Mouse (Mus musculus) hindbrain, embryonic 12.5 days (tissue): ENCODE measurements around the gene Hoxa9. TPM values are rescaled to one million over a fixed set of nuclear protein-coding genes. Genes with fewer than 3 reads are reported as not detected.

Source experiments
- ATAC-seq: fragments of 200-750 bp; cut with Nextera tagmentation; 2 replicates; pipeline ENCODE4 v1.8.0; 2017; ENCODE audit warnings: moderate TSS enrichment; ENCODE audit not compliant: low FRiP score
- H3K27ac ChIP-seq: fragments of 300-500 bp; sonication (generic); 2 replicates; pipeline ENCODE4 v1.5.1; 2016; ENCODE audit warnings: mild to moderate bottlenecking
- H3K27me3 ChIP-seq: fragments of 300-500 bp; sonication (generic); 2 replicates; pipeline ENCODE4 v1.6.1; 2016; ENCODE audit warnings: mild to moderate bottlenecking
- H3K36me3 ChIP-seq: fragments of 300-500 bp; sonication (generic); 2 replicates; pipeline ENCODE4 v1.6.1; 2016; ENCODE audit warnings: mild to moderate bottlenecking
- H3K4me1 ChIP-seq: fragments of 300-500 bp; sonication (generic); 2 replicates; pipeline ENCODE4 v1.6.1; 2016
- H3K4me2 ChIP-seq: fragments of 300-500 bp; sonication (generic); replicated peaks from 2 replicates; pipeline ENCODE4 v1.6.1; 2016; ENCODE audit warnings: mild to moderate bottlenecking
- H3K4me3 ChIP-seq: fragments of 300-500 bp; sonication (generic); 2 replicates; pipeline ENCODE4 v1.5.1; 2016; ENCODE audit warnings: mild to moderate bottlenecking
- H3K9ac ChIP-seq: fragments of 300-500 bp; sonication (generic); 2 replicates; pipeline ENCODE4 v1.6.1; 2016; ENCODE audit warnings: mild to moderate bottlenecking, moderate library complexity
- H3K9me3 ChIP-seq: fragments of 300-500 bp; sonication (generic); replicated peaks from 2 replicates; pipeline ENCODE4 v1.6.1; 2016; ENCODE audit warnings: mild to moderate bottlenecking
- WGBS: fragments of 180-500 bp; shearing (Covaris S2); methylation state at CpG from one replicate; pipeline ENCODE4 v1.1.7; 2016; 5-methylcytosine and 5-hydroxymethylcytosine counted together
- polyA plus RNA-seq: library from polyadenylated mRNA; unstranded; fragments of >200 nt; fragmentation: Nextera tagmentation; extraction: Ambion mirVana; gene quantifications from 2 replicates; pipeline ENCODE4 v1.2.1, GENCODE M21; 2016

The Hoxa9 gene
- 0.12 TPM in 1 of 2 replicates, not detected in the other for polyA plus RNA-seq

GRCm38 (mm10) chr6:52230516-52231165 lies at the start of gene Hoxa9:
Gene Hoxa9, minus strand, starts transcription at chr6:52231089.
- no peak within 1 kb of the TSS for H3K4me3 ChIP-seq
- H3K27ac ChIP-seq = no peak within 1 kb of the TSS
- ATAC-seq = no peak
- H3K36me3 ChIP-seq = no peaks in the 10 kb centered on the region
- peaks cover 94% of the 10 kb centered on the region for H3K27me3 ChIP-seq
- H3K4me1 ChIP-seq = 0 out of 2 replicates have a peak, but pooled peaks cover 3% of the 10 kb centered on the region
- no peak within 1 kb of the TSS for H3K9ac ChIP-seq
- no peaks in the 10 kb centered on the region for H3K9me3 ChIP-seq
- H3K4me2 ChIP-seq = no peak within 1 kb of the TSS
- WGBS = 4% methylated on average over 19 of the region's 36 CpGs

GRCm38 (mm10) chr6:52276920-52277319 lies 46.0 kb upstream of the Hoxa9 start:
- Histone ChIP-seq H3K9me3 (no peaks in the 10 kb centered on the region), H3K9ac (no peak overlapping the region), H3K4me1 (no peaks in the 10 kb centered on the region), H3K36me3 (no peaks in the 10 kb centered on the region), H3K4me3 (no peak overlapping the region), H3K27me3 (peaks cover 93% of the 10 kb centered on the region), H3K27ac (no peak overlapping the region), H3K4me2 (no peak overlapping the region)
- WGBS = 3% methylated on average over 5 of the region's 5 CpGs
- ATAC-seq = no peak

GRCm38 (mm10) chr6:52276382-52276781 lies 45.5 kb upstream of the Hoxa9 start:
- Histone ChIP-seq H3K27me3 (peaks cover 95% of the 10 kb centered on the region), H3K4me2 (no peak overlapping the region), H3K27ac (no peak overlapping the region), H3K9ac (no peak overlapping the region), H3K4me3 (no peak overlapping the region), H3K4me1 (no peaks in the 10 kb centered on the region), H3K9me3 (no peaks in the 10 kb centered on the region), H3K36me3 (no peaks in the 10 kb centered on the region)
- 4% methylated on average over 6 of the region's 6 CpGs for WGBS
- no peak for ATAC-seq

- Histone ChIP-seq H3K4me3 (no peak overlapping the region), H3K4me1 (no peaks in the 10 kb centered on the region), H3K36me3 (no peaks in the 10 kb centered on the region), H3K9ac (no peak overlapping the region), H3K4me2 (no peak overlapping the region), H3K27ac (no peak overlapping the region), H3K9me3 (no peaks in the 10 kb centered on the region), H3K27me3 (peaks cover 95% of the 10 kb centered on the region)
- ATAC-seq = no peak
- WGBS = 6% methylated on average over 8 of the region's 8 CpGs
Observed at GRCm38 (mm10) chr6:52275563-52276280, 44.8 kb upstream of the Hoxa9 start.

GRCm38 (mm10) chr6:52274576-52274975 lies 43.7 kb upstream of the Hoxa9 start:
- WGBS = 3% methylated on average over 11 of the region's 11 CpGs
- Histone ChIP-seq H3K4me2 (no peak overlapping the region), H3K27me3 (peaks cover 97% of the 10 kb centered on the region), H3K9ac (no peak overlapping the region), H3K9me3 (no peaks in the 10 kb centered on the region), H3K27ac (no peak overlapping the region), H3K4me1 (no peaks in the 10 kb centered on the region), H3K36me3 (no peaks in the 10 kb centered on the region), H3K4me3 (no peak overlapping the region)
- ATAC-seq = no peak

- H3K9me3 ChIP-seq = no peaks in the 10 kb centered on the region
- H3K27ac ChIP-seq = no peak overlapping the region
- H3K4me1 ChIP-seq = no peaks in the 10 kb centered on the region
- no peak overlapping the region for H3K4me3 ChIP-seq
- no peak overlapping the region for H3K9ac ChIP-seq
- 2% methylated on average over 22 of the region's 22 CpGs for WGBS
- no peaks in the 10 kb centered on the region for H3K36me3 ChIP-seq
- H3K4me2 ChIP-seq = no peak overlapping the region
- no peak for ATAC-seq
- peaks cover 97% of the 10 kb centered on the region for H3K27me3 ChIP-seq
Observed at GRCm38 (mm10) chr6:52273656-52274280, 42.9 kb upstream of the Hoxa9 start.

GRCm38 (mm10) chr6:52272766-52273655 lies 42.1 kb upstream of the Hoxa9 start:
- no peak overlapping the region for H3K4me3 ChIP-seq
- no peak overlapping the region for H3K27ac ChIP-seq
- ATAC-seq = no peak
- no peaks in the 10 kb centered on the region for H3K36me3 ChIP-seq
- H3K27me3 ChIP-seq = peaks cover 98% of the 10 kb centered on the region
- H3K4me1 ChIP-seq = no peaks in the 10 kb centered on the region
- 3% methylated on average over 22 of the region's 22 CpGs for WGBS
- no peak overlapping the region for H3K4me2 ChIP-seq
- H3K9me3 ChIP-seq = no peaks in the 10 kb centered on the region
- no peak overlapping the region for H3K9ac ChIP-seq

GRCm38 (mm10) chr6:52270494-52271480 lies 39.9 kb upstream of the Hoxa9 start:
- ATAC-seq = no peak
- Histone ChIP-seq H3K27me3 (peaks cover 96% of the 10 kb centered on the region), H3K4me2 (no peak overlapping the region), H3K27ac (no peak overlapping the region), H3K4me3 (no peak overlapping the region), H3K36me3 (no peaks in the 10 kb centered on the region), H3K9ac (no peak overlapping the region), H3K4me1 (no peaks in the 10 kb centered on the region), H3K9me3 (no peaks in the 10 kb centered on the region)
- 4% methylated on average over 23 of the region's 23 CpGs for WGBS

GRCm38 (mm10) chr6:52268756-52269155 lies 37.9 kb upstream of the Hoxa9 start:
- no peak for ATAC-seq
- Histone ChIP-seq H3K4me2 (no peak overlapping the region), H3K36me3 (no peaks in the 10 kb centered on the region), H3K4me1 (no peaks in the 10 kb centered on the region), H3K9ac (no peak overlapping the region), H3K27ac (no peak overlapping the region), H3K4me3 (no peak overlapping the region), H3K9me3 (no peaks in the 10 kb centered on the region), H3K27me3 (peaks cover 96% of the 10 kb centered on the region)
- 3% methylated on average over 3 of the region's 3 CpGs for WGBS

- Histone ChIP-seq H3K9me3 (no peaks in the 10 kb centered on the region), H3K36me3 (no peaks in the 10 kb centered on the region), H3K4me2 (no peak overlapping the region), H3K27ac (no peak overlapping the region), H3K27me3 (peaks cover 96% of the 10 kb centered on the region), H3K4me3 (no peak overlapping the region), H3K9ac (no peak overlapping the region), H3K4me1 (no peaks in the 10 kb centered on the region)
- WGBS = 2% methylated on average over 7 of the region's 7 CpGs
- no peak for ATAC-seq
Observed at GRCm38 (mm10) chr6:52268341-52268740, 37.5 kb upstream of the Hoxa9 start.

- no peaks in the 10 kb centered on the region for H3K4me1 ChIP-seq
- no peaks in the 10 kb centered on the region for H3K36me3 ChIP-seq
- WGBS = 6% methylated on average over 3 of the region's 3 CpGs
- H3K27ac ChIP-seq = no peak overlapping the region
- no peaks in the 10 kb centered on the region for H3K9me3 ChIP-seq
- H3K4me2 ChIP-seq = no peak overlapping the region
- H3K4me3 ChIP-seq = no peak overlapping the region
- H3K27me3 ChIP-seq = peaks cover 96% of the 10 kb centered on the region
- ATAC-seq = no peak
- no peak overlapping the region for H3K9ac ChIP-seq
Observed at GRCm38 (mm10) chr6:52267691-52268090, 36.8 kb upstream of the Hoxa9 start.
